Mouse (Mus musculus): ENCODE results near the gene Myod1.

The Myod1 gene

DNA sequence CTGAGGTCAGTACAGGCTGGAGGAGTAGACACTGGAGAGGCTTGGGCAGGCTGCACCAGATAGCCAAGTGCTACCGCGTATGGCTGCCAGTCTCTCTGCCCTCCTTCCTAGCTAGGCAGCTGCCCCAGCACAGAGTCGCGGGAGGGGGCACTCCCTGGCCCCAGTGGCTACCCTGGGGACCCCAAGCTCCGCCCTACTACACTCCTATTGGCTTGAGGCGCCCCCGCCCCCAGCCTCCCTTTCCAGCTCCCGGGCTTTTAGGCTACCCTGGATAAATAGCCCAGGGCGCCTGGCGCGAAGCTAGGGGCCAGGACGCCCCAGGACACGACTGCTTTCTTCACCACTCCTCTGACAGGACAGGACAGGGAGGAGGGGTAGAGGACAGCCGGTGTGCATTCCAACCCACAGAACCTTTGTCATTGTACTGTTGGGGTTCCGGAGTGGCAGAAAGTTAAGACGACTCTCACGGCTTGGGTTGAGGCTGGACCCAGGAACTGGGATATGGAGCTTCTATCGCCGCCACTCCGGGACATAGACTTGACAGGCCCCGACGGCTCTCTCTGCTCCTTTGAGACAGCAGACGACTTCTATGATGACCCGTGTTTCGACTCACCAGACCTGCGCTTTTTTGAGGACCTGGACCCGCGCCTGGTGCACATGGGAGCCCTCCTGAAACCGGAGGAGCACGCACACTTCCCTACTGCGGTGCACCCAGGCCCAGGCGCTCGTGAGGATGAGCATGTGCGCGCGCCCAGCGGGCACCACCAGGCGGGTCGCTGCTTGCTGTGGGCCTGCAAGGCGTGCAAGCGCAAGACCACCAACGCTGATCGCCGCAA lies at the start of gene Myod1:
TSS of gene Myod1 (plus strand) at position 303 of the 836 bp plus-strand sequence.
- in situ Hi-C loops (cut with MboI; ENCODE audit: low sequenced_read_pairs) = loop anchor here (10.0 kb wide), 1 partner anchor 92 kb away; no protein-coding TSS in a partner anchor

DNA sequence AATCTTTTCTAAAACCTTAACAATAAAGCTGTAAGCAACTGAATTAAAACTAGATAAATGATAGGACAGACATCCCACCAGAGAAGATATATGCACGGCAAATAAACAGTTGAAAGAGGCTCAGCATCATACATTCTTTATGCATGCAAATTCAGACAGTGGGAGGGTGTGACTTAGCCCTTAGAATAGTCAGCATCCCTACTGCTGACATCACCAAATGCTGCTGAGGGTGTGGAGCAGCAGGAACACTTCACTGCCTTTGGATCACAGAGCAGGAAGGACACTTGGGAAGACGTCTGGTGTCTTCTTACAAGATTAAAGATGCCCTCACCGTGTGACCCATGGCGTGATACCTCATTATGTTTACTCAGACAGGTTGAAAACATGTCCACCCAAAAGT lies 48.4 kb upstream of the Myod1 start:
- in situ Hi-C loops (cut with MboI; ENCODE audit: low sequenced_read_pairs) = no loop called here

DNA sequence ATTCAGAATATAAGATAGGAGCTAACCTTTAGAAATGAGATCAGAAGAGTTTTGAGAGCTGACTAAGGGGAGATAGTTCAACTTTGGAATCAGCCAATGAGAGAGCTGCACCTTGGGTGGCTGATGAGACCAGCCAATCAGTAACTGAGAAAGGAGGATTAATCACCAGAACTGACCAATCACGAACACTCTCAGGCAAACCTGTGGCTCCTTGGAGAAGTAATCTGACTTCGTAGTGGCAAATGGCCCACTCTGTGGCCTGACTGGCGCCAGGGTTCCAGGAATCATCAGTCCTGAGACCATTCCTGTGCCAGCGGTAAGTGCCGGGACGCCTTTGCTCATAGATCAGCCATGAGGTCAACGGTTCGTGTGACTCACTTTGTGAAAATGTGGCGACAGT lies 38.9 kb upstream of the Myod1 start:
- in situ Hi-C loops (cut with MboI; ENCODE audit: low sequenced_read_pairs) = no loop called here

DNA sequence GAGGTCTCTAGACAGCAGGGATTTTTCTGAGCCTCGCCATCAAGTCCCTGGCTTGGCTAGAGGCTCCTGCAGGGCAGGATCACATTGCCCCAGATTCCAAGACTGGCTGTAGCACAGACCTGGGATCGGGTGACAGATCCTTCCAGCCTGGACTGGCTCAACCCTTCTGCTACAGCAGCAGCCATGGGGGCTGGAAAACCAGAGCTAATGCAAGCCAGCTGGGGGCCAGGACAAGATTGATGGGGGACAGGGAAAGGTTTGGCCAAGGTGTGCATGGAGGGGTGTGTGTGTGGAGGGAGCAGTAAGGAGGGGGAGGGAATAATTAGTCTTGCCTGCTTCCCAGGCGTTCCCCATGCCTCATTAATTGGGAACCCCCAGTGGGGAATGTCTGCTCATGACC lies 36.5 kb upstream of the Myod1 start:
- in situ Hi-C loops (cut with MboI; ENCODE audit: low sequenced_read_pairs) = no loop called here

DNA sequence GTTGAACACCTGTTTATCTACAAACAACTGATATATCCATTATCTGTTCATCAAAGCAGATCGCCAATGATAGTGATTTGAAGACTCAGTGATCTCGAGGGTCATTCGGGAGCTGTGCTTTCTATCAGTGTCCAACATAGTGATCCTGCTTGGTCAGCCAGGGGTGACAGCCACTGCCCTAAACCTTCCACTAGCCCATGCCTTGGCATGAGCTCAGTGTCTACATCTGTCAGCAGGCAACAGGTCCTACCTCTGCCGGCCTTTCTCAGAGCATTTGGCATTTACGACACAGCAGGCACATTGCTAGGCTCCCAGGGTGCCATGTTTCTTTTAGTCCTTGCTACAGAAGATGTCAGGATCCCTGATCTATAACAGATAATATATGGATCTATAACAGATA lies 36.0 kb upstream of the Myod1 start:
- in situ Hi-C loops (cut with MboI; ENCODE audit: low sequenced_read_pairs) = no loop called here

DNA sequence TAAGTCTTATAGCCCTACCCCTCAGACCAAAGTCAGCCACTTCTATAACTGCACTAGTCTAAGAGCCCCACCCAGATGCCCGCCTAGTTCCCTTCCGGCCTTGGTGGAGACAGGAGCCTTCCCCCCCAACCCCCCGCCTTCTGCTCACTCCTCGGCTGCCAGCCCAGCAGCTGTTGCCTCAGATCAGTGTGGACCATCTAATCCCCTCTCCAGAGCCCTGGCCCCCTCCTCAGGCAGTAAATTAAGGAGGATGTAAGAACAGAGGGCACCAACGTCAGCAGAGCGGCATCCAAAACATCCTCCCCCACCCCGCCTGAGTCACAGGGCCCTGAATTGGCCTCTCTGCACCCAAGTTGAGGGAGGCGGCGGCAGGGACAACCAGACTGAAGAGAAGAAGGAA lies 34.8 kb upstream of the Myod1 start:
- in situ Hi-C loops (cut with MboI; ENCODE audit: low sequenced_read_pairs) = no loop called here

DNA sequence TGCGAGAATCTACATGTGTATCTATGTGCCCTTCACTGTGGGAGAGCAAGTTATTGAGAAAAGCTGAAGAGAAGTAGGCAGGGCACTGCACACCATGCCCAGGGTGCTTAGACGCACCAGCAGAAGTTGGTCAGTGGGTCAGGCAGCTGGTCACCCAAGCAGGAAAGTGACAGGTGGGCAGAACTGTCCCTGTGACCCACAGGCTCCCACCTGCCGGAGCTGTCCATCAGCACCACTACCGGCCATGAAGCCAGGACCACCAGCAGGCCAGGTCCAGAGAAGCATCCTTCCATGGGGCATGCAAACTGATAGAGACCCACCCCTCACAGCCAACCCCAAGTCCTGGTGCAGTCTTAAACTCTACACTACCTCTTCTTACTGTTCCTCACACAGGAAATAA lies 28.6 kb upstream of the Myod1 start:
- in situ Hi-C loops (cut with MboI; ENCODE audit: low sequenced_read_pairs) = no loop called here

DNA sequence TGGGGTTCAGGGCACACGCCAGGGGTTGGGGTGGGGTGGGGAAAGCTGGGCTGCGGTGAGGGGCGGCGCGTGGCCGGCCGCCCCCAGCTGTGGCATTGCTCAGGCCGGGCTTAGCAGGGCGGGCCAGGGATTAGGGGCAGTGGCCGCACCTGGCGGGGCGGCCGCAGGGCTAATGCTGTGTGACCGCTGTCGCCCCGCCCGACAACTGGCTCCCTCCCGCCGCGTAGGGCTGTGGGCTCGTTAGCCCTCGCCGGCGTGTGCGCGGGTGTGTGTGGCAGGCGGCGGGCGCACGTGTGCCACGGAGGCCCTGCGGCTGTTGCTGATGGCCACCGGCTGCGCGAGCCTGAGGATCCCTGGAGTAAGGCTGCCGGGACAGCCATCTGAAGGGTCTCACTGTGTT lies 27.5 kb upstream of the Myod1 start:
- in situ Hi-C loops (cut with MboI; ENCODE audit: low sequenced_read_pairs) = no loop called here

DNA sequence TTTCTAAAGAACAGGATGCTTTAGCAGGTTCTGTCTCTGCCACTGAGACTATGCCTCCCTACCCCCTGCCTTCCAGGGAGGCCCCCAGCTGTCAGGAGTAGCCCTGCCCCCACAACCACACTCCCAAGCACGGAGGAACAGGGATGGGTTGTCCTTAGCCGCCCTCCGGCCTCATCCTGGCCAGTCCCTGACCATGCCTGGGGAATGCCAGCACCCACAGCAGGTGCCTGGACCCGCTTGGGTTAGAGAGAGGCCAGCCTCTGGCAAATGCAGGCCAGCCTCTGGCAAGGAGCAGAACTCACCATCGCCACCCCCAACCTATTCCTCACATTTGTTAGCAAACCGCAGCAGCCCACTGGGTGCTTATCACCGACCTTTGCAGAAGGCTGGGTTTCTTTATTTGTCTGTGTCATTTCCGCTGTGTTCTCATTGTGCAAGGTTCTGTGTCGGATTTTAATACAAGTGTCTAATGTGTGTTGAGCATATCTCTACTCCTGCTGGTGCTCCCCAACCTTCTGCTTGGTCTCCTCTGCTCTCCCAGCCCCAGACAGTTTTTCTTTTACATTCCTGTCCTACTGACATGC lies 26.1 kb upstream of the Myod1 start:
- in situ Hi-C loops (cut with MboI; ENCODE audit: low sequenced_read_pairs) = no loop called here

DNA sequence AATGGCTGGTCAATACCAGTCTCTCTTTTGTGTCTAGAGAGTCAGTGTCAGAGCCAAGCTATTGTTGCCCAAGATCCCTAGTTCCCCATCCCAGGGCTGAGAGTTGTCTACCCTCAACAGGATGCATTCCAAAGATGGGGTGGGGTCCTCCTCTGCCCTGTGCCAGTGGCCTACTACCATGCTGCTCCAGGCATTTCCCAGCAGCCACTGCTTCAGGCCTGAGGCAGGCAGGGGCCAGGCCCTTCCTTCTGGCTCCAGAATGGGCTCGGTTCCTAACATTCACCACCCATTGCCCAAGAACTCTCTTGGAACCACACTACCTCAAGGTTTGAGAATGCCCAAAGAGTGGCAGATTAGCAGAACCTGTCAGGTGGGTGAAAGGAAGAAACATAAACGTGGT lies 23.5 kb upstream of the Myod1 start:
- in situ Hi-C loops (cut with MboI; ENCODE audit: low sequenced_read_pairs) = no loop called here

DNA sequence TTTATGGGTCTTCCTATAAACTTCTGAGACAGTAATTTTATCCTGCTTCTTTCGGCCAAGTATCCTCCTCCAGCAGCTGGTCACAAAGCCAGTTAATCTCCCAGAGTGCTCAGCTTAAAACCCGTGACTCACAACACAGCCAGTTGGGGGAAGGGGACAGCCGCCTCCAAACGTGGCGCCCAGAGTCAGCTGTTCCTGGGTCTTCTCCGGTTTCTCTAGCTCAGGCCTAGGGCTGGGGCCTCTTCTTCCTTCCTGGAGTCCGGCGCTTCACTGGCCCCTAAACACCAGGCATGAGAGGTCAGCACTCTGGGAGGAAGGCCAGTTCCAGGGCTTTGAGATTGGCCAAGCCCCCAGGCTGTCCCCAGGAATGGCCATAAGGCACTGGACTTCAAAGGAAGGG lies 23.1 kb upstream of the Myod1 start:
- in situ Hi-C loops (cut with MboI; ENCODE audit: low sequenced_read_pairs) = no loop called here

DNA sequence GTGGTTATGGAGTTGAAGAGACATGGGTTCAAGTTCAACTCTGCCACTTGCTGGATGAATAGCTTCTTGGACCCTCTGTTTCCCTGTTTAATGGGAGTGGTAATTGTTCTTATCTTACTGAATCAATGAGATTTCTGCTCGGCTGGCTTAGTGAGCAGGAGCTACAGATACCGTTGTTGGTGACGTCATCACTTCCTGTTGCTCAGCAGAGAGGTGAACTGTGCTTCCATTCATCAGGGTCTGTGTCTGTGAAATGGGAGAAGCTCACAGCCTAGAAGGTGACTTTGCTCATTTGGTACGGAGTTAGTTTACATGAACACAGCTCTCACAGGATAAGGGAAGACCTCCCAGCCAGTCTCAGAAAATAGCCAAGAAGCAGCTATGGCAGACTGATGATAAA lies 22.4 kb upstream of the Myod1 start:
- in situ Hi-C loops (cut with MboI; ENCODE audit: low sequenced_read_pairs) = no loop called here

DNA sequence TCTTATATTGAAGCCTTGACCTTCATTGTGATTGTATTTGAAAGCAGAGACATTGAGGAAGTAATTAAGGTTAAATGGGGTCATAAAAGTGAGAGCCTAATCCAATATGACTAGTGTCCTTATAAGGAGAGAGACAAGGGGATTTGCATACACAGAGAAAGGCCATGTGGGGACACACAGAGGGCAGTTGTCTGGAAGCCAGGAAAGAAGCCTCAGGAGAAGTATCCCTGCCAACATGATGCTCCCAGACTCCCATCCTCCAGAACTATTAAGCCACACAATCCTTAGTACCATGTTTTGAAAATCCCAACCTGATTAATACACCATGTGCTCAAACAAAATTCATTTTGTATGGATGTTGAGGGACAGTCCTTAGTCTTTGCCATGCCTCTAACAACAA lies 14.5 kb upstream of the Myod1 start:
- in situ Hi-C loops (cut with MboI; ENCODE audit: low sequenced_read_pairs) = no loop called here

DNA sequence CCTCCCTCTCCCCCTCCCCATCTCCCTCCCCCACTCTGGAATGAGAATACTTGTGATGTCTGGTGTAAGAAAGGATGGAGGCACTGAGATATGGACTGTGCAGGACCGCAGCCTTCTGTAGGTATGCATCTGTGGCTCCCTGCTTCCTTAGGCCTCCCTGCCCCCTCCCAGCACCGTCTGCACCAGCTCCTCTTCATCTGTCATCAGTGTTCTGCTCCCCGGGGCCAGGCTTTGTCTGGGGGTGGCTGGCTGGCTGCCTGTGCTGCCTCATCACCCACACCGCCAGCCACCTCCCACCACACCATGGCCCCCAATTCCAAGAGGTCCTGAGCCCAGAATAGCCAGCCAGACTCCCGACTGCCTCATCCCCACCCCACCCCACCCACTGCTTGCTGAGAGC lies 12.1 kb upstream of the Myod1 start:
- in situ Hi-C loops (cut with MboI; ENCODE audit: low sequenced_read_pairs) = no loop called here

DNA sequence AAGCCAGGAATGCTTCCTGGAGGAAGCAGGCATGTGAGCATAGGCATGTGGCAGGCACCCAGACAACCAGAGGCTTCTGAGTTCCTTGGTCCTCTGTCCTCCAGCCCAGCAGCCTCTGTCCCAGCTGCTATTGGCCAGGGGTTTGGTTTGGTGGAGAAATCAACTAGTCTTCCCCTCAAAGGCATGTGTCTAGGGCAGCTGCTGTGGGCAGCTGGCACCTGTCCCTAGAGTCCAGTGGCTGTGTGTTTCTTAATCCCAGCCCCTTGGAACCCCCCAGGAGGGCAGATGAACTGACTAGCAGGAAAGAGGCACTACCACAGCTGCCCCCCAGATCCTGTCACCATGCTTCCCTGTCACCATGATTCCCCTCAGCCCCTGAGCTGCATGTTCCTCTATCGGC lies 10.5 kb upstream of the Myod1 start:
- in situ Hi-C loops (cut with MboI; ENCODE audit: low sequenced_read_pairs) = no loop called here

DNA sequence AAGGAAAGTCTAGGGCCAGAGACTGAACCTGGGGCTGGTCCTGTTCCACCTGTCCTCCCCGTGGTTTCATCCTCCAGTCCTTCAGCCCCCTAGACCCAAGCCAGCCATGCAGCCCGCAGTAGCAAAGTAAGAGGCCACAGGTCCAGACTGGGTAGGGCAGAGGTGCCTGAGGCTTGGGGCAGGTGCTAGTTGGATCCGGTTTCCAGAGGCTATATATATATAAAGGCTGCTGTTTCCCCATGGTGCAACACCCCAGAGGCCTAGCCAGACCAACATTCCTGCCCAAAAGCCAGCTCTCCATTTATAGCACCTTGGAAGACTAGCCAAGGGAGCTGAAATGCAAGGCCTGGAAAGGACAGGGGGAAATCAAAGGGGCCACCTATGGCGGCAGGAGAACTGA lies 5.2 kb upstream of the Myod1 start:
- in situ Hi-C loops (cut with MboI; ENCODE audit: low sequenced_read_pairs) = loop anchor here (10.0 kb wide), 1 partner anchor 86 kb away; no protein-coding TSS in a partner anchor

DNA sequence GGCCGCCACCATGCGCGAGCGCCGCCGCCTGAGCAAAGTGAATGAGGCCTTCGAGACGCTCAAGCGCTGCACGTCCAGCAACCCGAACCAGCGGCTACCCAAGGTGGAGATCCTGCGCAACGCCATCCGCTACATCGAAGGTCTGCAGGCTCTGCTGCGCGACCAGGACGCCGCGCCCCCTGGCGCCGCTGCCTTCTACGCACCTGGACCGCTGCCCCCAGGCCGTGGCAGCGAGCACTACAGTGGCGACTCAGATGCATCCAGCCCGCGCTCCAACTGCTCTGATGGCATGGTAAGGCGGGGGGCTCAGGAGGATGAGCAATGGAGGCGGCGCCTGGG lies 703 bp downstream of the Myod1 start:
- in situ Hi-C loops (cut with MboI; ENCODE audit: low sequenced_read_pairs) = loop anchor here (10.0 kb wide), 1 partner anchor 92 kb away; no protein-coding TSS in a partner anchor

DNA sequence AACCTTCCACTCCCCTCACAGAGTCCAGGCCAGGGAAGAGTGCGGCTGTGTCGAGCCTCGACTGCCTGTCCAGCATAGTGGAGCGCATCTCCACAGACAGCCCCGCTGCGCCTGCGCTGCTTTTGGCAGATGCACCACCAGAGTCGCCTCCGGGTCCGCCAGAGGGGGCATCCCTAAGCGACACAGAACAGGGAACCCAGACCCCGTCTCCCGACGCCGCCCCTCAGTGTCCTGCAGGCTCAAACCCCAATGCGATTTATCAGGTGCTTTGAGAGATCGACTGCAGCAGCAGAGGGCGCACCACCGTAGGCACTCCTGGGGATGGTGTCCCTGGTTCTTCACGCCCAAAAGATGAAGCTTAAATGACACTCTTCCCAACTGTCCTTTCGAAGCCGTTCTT lies 1.8 kb downstream of the Myod1 start:
- in situ Hi-C loops (cut with MboI; ENCODE audit: low sequenced_read_pairs) = loop anchor here (10.0 kb wide), 1 partner anchor 93 kb away; no protein-coding TSS in a partner anchor

DNA sequence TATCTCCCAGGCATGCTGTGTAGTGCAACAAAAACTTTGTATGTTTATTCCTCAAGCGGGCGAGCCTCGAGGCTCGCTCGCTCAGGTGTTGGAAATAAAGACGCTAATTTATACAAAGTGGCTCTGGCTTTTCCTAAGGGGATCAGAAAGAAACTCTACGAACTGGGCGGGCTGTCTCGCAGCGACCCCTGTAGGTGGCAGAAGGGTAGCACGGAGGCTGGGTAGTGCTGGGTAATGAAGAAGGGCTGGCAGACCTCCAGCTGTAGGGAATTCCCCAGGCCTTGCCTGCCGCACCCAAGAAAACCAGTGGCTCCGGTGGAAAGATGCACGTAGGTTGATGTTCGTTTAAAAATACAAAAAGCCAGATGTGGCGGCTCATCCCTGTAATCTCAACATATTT lies 2.7 kb downstream of the Myod1 start:
- in situ Hi-C loops (cut with MboI; ENCODE audit: low sequenced_read_pairs) = loop anchor here (10.0 kb wide), 1 partner anchor 94 kb away; no protein-coding TSS in a partner anchor

DNA sequence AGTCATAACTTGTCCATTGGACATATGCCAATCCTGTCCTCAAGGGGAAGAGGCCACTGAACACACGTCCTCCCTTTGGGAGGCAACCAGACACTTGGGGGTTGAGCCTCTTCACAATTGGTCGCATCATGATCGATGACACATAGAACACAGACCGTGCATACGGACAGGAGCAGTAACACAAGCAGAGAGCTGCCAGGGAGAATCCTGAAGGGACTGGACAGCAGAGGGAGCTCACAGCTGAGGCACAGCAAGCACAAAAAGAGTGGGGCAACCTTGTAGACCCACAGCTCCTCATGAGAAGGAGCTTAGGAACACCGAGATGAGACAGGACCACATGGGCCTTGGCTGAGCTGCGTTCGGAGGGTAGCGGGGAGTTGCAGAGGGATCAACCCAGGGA lies 4.4 kb downstream of the Myod1 start:
- in situ Hi-C loops (cut with MboI; ENCODE audit: low sequenced_read_pairs) = no loop called here

DNA sequence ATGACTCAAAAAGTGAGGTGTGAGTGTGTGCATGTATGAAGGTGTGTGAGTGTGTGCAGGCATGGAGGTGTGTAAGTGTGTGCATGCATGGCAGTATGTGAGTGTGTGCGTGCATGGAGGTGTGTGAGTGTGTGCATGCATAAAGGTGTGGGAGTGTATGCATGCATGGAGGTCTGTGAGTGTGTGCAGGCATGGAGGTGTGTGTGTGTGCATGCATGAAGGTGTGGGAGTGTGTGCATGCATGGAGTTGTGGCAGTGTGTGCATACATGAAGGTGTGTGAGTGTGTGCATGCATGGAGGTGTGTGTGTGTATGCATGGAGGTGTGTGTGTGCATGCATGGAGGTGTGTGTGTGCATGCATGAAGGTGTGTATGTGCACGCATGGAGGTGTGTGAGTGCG lies 11.2 kb downstream of the Myod1 start:
- in situ Hi-C loops (cut with MboI; ENCODE audit: low sequenced_read_pairs) = no loop called here

DNA sequence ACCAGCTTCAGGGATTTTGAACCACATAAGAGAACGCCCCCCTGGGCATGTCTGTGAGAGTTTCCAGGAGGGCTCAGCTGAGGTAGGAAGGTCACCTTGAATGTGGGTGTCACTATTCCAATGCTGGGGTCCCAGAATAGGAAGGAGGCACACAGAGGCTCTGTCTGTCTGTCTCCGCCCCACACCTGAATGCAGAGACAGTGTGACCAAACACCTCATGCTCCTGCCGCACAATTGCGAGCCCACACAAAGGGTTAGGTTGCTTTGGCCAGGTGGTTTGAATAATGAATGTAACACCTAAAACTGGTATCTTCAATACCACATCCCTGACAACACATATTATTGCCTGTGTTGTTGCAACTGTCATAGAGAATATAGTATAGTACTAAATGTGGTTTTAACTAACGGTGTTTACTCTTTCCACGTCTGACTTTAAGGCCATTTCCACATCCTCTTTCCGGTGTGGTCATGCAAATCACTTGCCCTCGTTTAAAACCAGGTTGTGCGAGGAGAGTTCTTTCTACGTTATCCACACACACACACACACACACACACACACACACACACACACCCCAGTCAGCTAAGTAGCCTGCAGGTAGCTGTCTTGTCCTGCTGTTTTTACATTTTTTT lies 13.3 kb downstream of the Myod1 start:
- in situ Hi-C loops (cut with MboI; ENCODE audit: low sequenced_read_pairs) = loop anchor here (10.0 kb wide), 2 partner anchors 135 to 215 kb away; no protein-coding TSS in a partner anchor

Data from CH12F3 (cell line).